Mouse (Mus musculus): Measurements from ENCODE around the gene Sorbs1. TPM values are rescaled to one million over a fixed set of nuclear protein-coding genes. Genes with fewer than 3 reads are reported as not detected.

Sorbs1 gene
- polyA plus RNA-seq, 1 experiment from 2014 or later = 107 TPM

GRCm38 (mm10) chr19:40270351-40271307, 242.9 kb downstream of the Sorbs1 start:
- H3K4me2 ChIP-seq (replicated peaks) = peak overlapping the region; percentile 96
- 9% methylated on average over 63 of the region's 63 CpGs for WGBS
- H3K27me3 ChIP-seq (replicated peaks) = peaks cover 30% of the 10 kb centered on the region
- ATAC-seq (ENCODE audit: low FRiP score, low read depth) = peak; percentile 46
- peak overlapping the region; percentile 54 for H3K4me3 ChIP-seq
- H3K9me3 ChIP-seq = no peaks in the 10 kb centered on the region
- H3K4me1 ChIP-seq = peaks cover 15% of the 10 kb centered on the region
- no peak overlapping the region for H3K27ac ChIP-seq
- H3K9ac ChIP-seq = peak overlapping the region; percentile 56
- H3K36me3 ChIP-seq = no peaks in the 10 kb centered on the region

GRCm38 (mm10) chr19:40269526-40269925, 244.1 kb downstream of the Sorbs1 start:
- ATAC-seq (ENCODE audit: low FRiP score, low read depth) = no peak
- Histone ChIP-seq H3K9me3 (no peaks in the 10 kb centered on the region), H3K4me1 (peaks cover 15% of the 10 kb centered on the region), H3K4me3 (no peak overlapping the region), H3K27me3 (replicated peaks) (peaks cover 30% of the 10 kb centered on the region), H3K9ac (no peak overlapping the region), H3K4me2 (replicated peaks) (no peak overlapping the region), H3K27ac (no peak overlapping the region), H3K36me3 (no peaks in the 10 kb centered on the region)
- WGBS = 77% methylated on average over 5 of the region's 5 CpGs

- no peak overlapping the region for H3K9ac ChIP-seq
- H3K9me3 ChIP-seq = no peaks in the 10 kb centered on the region
- H3K4me3 ChIP-seq = no peak overlapping the region
- H3K27ac ChIP-seq = no peak overlapping the region
- H3K36me3 ChIP-seq = no peaks in the 10 kb centered on the region
- peaks cover 15% of the 10 kb centered on the region for H3K4me1 ChIP-seq
- WGBS = 71% methylated on average over 3 of the region's 3 CpGs
- no peak overlapping the region for H3K4me2 ChIP-seq (replicated peaks)
- ATAC-seq (ENCODE audit: low FRiP score, low read depth) = no peak
- H3K27me3 ChIP-seq (replicated peaks) = peaks cover 30% of the 10 kb centered on the region
These were observed 245.1 kb downstream of the Sorbs1 start for GRCm38 (mm10) chr19:40268493-40268892.

GRCm38 (mm10) chr19:40267380-40267779, 246.2 kb downstream of the Sorbs1 start:
- 93% methylated on average over 1 of the region's 1 CpGs for WGBS
- no peaks in the 10 kb centered on the region for H3K36me3 ChIP-seq
- H3K9ac ChIP-seq = no peak overlapping the region
- H3K4me2 ChIP-seq (replicated peaks) = no peak overlapping the region
- no peaks in the 10 kb centered on the region for H3K9me3 ChIP-seq
- H3K4me1 ChIP-seq = peaks cover 15% of the 10 kb centered on the region
- H3K27me3 ChIP-seq (replicated peaks) = peaks cover 26% of the 10 kb centered on the region
- no peak overlapping the region for H3K4me3 ChIP-seq
- ATAC-seq (ENCODE audit: low FRiP score, low read depth) = no peak
- no peak overlapping the region for H3K27ac ChIP-seq

GRCm38 (mm10) chr19:40259485-40259884, 254.1 kb downstream of the Sorbs1 start:
- Histone ChIP-seq H3K27me3 (replicated peaks) (no peaks in the 10 kb centered on the region), H3K9me3 (no peaks in the 10 kb centered on the region), H3K9ac (no peak overlapping the region), H3K4me3 (no peak overlapping the region), H3K27ac (no peak overlapping the region), H3K36me3 (no peaks in the 10 kb centered on the region), H3K4me1 (no peaks in the 10 kb centered on the region), H3K4me2 (replicated peaks) (no peak overlapping the region)
- ATAC-seq (ENCODE audit: low FRiP score, low read depth) = no peak
- WGBS = 90% methylated on average over 1 of the region's 1 CpGs

- Histone ChIP-seq H3K4me3 (no peak overlapping the region), H3K4me1 (no peaks in the 10 kb centered on the region), H3K27ac (no peak overlapping the region), H3K36me3 (no peaks in the 10 kb centered on the region), H3K4me2 (replicated peaks) (no peak overlapping the region), H3K9ac (no peak overlapping the region), H3K9me3 (no peaks in the 10 kb centered on the region), H3K27me3 (replicated peaks) (no peaks in the 10 kb centered on the region)
- no peak for ATAC-seq (ENCODE audit: low FRiP score, low read depth)
- 76% methylated on average over 4 of the region's 4 CpGs for WGBS
These were observed 256.2 kb downstream of the Sorbs1 start for GRCm38 (mm10) chr19:40257396-40257795.

GRCm38 (mm10) chr19:40256376-40257050, 257.1 kb downstream of the Sorbs1 start:
- Histone ChIP-seq H3K4me2 (replicated peaks) (no peak overlapping the region), H3K9me3 (no peaks in the 10 kb centered on the region), H3K9ac (no peak overlapping the region), H3K27me3 (replicated peaks) (no peaks in the 10 kb centered on the region), H3K36me3 (no peaks in the 10 kb centered on the region), H3K4me3 (no peak overlapping the region), H3K4me1 (no peaks in the 10 kb centered on the region), H3K27ac (no peak overlapping the region)
- ATAC-seq (ENCODE audit: low FRiP score, low read depth) = no peak
- WGBS = 83% methylated on average over 2 of the region's 2 CpGs

GRCm38 (mm10) chr19:40255561-40255960, 258.0 kb downstream of the Sorbs1 start:
- no peak overlapping the region for H3K27ac ChIP-seq
- H3K36me3 ChIP-seq = no peaks in the 10 kb centered on the region
- no peaks in the 10 kb centered on the region for H3K4me1 ChIP-seq
- H3K4me2 ChIP-seq (replicated peaks) = no peak overlapping the region
- H3K4me3 ChIP-seq = no peak overlapping the region
- no peak overlapping the region for H3K9ac ChIP-seq
- ATAC-seq (ENCODE audit: low FRiP score, low read depth) = no peak
- H3K27me3 ChIP-seq (replicated peaks) = no peaks in the 10 kb centered on the region
- 85% methylated on average over 1 of the region's 1 CpGs for WGBS
- H3K9me3 ChIP-seq = no peaks in the 10 kb centered on the region

- Histone ChIP-seq H3K27me3 (replicated peaks) (no peaks in the 10 kb centered on the region), H3K4me1 (no peaks in the 10 kb centered on the region), H3K4me2 (replicated peaks) (no peak overlapping the region), H3K4me3 (no peak overlapping the region), H3K36me3 (no peaks in the 10 kb centered on the region), H3K9ac (no peak overlapping the region), H3K27ac (no peak overlapping the region), H3K9me3 (no peaks in the 10 kb centered on the region)
- 91% methylated on average over 3 of the region's 3 CpGs for WGBS
- no peak for ATAC-seq (ENCODE audit: low FRiP score, low read depth)
These were observed 258.8 kb downstream of the Sorbs1 start for GRCm38 (mm10) chr19:40254741-40255140.

- Histone ChIP-seq H3K4me3 (no peak overlapping the region), H3K9me3 (no peaks in the 10 kb centered on the region), H3K4me2 (replicated peaks) (no peak overlapping the region), H3K27me3 (replicated peaks) (no peaks in the 10 kb centered on the region), H3K27ac (no peak overlapping the region), H3K9ac (no peak overlapping the region), H3K36me3 (no peaks in the 10 kb centered on the region), H3K4me1 (no peaks in the 10 kb centered on the region)
- 72% methylated on average over 13 of the region's 13 CpGs for WGBS
- no peak for ATAC-seq (ENCODE audit: low FRiP score, low read depth)
These were observed 259.8 kb downstream of the Sorbs1 start for GRCm38 (mm10) chr19:40253768-40254167.

- Histone ChIP-seq H3K27me3 (replicated peaks) (no peaks in the 10 kb centered on the region), H3K4me3 (no peak overlapping the region), H3K9me3 (no peaks in the 10 kb centered on the region), H3K4me2 (replicated peaks) (no peak overlapping the region), H3K9ac (no peak overlapping the region), H3K4me1 (no peaks in the 10 kb centered on the region), H3K27ac (no peak overlapping the region), H3K36me3 (no peaks in the 10 kb centered on the region)
- no peak for ATAC-seq (ENCODE audit: low FRiP score, low read depth)
- 89% methylated on average over 4 of the region's 4 CpGs for WGBS
These were observed 262.5 kb downstream of the Sorbs1 start for GRCm38 (mm10) chr19:40251115-40251514.

- no peak for ATAC-seq (ENCODE audit: low FRiP score, low read depth)
- Histone ChIP-seq H3K9ac (no peak overlapping the region), H3K4me3 (no peak overlapping the region), H3K36me3 (no peaks in the 10 kb centered on the region), H3K9me3 (no peaks in the 10 kb centered on the region), H3K27me3 (replicated peaks) (no peaks in the 10 kb centered on the region), H3K4me2 (replicated peaks) (no peak overlapping the region), H3K4me1 (no peaks in the 10 kb centered on the region), H3K27ac (no peak overlapping the region)
- WGBS = 90% methylated on average over 11 of the region's 11 CpGs
These were observed 264.2 kb downstream of the Sorbs1 start for GRCm38 (mm10) chr19:40249352-40249751.
